Mouse (Mus musculus) embryo, embryonic 11 days (tissue): ENCODE results near the gene Cmtm2b.

Experiments
- DNase-seq: peaks from one replicate; pipeline ENCODE4 v3.0.0-alpha.2; 2015

Gene Cmtm2b

DNA sequence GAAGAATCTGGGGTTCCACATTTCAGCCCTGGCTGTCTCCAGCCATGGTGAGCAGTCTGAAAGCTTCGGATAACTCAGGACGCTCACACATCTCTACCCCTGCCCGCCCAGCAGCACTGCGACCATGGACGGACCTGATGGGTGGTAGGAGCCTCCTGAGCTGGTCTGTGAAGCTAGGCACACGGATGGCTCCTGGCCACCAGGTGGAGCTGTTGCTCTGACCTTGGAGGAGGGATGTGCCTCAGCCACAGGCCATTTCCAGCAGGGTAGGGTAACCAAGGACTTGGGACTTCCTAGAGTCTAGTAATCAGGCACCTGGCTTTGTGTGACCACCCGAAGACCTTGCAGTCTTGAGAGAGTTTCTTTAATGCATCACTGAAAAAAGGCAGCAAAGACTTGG is 21.9 kb downstream of the Cmtm2b start:
- DNase-seq = peak; percentile 90

DNA sequence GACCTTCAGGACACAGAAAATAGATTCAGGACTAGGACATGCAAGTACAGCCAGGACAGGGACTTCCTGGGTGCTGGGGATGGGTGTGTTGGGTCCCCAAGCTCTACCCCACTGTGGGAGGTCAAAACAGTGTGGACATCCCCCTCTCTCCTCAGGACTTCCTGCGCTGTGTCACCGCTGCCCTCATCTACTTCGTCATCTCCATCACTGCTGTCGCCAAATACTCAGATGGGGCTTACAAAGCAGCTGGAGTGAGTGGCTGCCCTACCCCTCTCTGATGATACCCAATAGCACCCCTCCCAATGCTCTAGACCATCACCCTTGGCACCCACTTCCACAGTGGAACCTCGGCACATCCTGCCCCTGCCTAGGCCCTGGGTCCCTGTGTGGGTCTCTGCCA is 22.6 kb downstream of the Cmtm2b start:
- DNase-seq = no peak

DNA sequence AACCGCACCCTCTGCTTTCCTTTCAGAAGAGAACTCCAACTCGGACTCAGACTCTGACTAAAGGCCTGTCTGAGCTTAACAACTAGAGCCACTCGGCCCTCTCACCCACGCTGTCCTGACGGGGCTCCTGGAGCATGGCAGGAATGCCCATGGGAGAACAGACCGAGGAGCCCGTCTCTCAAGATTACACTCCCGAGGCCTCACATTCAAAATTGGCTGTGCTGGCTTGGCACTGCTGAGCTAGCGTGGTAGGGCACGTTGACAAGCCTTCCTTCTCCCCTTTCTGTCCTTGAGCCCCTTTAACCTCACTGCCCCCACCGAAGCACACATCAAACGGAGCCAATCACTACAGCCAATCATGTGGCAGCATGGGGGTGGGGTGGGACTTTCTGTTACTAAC is 24.7 kb downstream of the Cmtm2b start:
- no peak for DNase-seq

GRCm38 (mm10) chr8:104348971-104349370 is 26.9 kb downstream of the Cmtm2b start:
- DNase-seq = no peak

- no peak for DNase-seq
Measured at GRCm38 (mm10) chr8:104350047-104350446, 28.0 kb downstream of the Cmtm2b start.

- no peak for DNase-seq
Measured at GRCm38 (mm10) chr8:104353186-104353585, 31.2 kb downstream of the Cmtm2b start.

DNA sequence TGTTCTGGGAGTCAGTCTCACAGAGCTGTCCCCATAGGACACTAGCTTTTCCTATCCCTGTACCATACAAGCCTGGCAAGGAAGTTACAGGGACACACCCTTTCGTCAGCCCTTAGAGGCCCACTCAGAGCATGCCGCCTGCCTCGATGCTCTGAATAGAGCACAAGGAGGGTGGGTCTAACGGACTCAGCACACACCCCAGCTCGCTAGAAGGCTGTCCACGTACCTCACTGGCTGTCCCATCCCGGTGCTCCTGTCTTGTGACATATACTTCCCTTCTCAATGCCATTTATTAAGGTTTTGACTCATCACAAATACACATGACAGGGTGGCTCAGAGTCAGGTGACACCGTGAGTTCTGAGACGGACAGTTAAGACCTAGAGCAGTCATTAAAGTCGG is 32.5 kb downstream of the Cmtm2b start:
- no peak for DNase-seq

- no peak for DNase-seq
Measured at GRCm38 (mm10) chr8:104358637-104359036, 36.6 kb downstream of the Cmtm2b start.

- no peak for DNase-seq
Measured at GRCm38 (mm10) chr8:104359778-104360456, 37.9 kb downstream of the Cmtm2b start.

DNA sequence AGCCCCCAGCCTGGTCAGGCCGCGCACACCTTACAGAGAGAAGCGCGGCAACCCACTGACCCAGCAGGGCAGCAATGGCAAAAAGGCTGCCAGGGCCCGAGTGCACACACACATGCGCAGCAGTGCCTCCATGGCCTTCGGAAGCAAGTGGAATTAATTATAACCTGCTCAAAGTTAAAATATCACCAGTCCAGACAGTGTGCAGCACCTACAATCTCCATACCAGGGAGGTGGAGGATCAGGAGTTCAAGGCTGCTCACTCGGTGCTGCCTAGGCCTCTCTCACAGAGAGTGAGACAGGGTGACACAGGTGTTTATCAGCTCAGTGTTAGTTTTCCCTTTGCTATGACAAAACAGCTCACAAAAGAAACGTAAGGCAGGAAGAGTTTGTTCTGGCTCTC is 43.7 kb downstream of the Cmtm2b start:
- DNase-seq = no peak

GRCm38 (mm10) chr8:104367398-104367797 is 45.4 kb downstream of the Cmtm2b start:
- DNase-seq = no peak

DNA sequence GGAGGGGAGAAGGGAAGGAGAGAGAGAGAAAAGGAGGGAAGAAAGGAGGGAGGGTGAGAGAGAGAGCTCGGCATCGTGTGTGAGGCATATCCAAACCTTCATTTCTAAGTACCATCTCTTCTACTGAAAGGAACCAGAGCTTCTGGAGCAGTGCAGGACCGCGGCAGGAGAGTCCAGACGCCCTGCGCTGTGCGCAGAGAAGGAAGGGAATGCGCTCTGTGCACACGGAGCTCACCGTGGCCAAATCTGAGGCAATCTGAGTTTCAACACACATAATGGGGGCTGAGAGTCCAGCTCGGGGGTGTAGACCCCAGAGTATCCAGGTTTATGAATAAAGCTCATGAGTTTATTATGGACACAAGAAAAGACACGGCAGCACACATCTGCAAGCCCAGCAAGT is 47.6 kb downstream of the Cmtm2b start:
- DNase-seq = no peak

GRCm38 (mm10) chr8:104370071-104370470 is 48.0 kb downstream of the Cmtm2b start:
- DNase-seq = no peak

GRCm38 (mm10) chr8:104371121-104371520 is 49.1 kb downstream of the Cmtm2b start:
- DNase-seq = no peak

DNA sequence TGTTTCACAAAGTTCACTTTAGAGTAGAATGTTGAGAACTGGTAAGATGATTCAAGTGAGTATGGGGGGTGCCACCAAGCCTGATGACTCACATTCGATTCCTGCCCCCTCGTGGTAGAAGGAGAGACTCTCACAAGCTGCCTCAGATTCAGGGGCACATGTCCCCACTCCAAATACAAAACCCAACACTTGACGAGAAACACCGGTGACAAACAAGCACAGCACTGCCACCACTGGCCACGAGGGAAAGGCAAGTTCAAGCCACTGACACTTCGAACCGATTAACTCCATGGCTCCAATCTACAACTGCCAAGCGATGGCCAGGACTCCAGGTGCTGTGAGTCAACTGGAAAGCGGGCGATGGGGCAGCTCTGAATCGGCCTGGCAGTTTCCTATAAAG is 51.7 kb downstream of the Cmtm2b start:
- DNase-seq = no peak

GRCm38 (mm10) chr8:104374269-104374668 is 52.2 kb downstream of the Cmtm2b start:
- DNase-seq = no peak

DNA sequence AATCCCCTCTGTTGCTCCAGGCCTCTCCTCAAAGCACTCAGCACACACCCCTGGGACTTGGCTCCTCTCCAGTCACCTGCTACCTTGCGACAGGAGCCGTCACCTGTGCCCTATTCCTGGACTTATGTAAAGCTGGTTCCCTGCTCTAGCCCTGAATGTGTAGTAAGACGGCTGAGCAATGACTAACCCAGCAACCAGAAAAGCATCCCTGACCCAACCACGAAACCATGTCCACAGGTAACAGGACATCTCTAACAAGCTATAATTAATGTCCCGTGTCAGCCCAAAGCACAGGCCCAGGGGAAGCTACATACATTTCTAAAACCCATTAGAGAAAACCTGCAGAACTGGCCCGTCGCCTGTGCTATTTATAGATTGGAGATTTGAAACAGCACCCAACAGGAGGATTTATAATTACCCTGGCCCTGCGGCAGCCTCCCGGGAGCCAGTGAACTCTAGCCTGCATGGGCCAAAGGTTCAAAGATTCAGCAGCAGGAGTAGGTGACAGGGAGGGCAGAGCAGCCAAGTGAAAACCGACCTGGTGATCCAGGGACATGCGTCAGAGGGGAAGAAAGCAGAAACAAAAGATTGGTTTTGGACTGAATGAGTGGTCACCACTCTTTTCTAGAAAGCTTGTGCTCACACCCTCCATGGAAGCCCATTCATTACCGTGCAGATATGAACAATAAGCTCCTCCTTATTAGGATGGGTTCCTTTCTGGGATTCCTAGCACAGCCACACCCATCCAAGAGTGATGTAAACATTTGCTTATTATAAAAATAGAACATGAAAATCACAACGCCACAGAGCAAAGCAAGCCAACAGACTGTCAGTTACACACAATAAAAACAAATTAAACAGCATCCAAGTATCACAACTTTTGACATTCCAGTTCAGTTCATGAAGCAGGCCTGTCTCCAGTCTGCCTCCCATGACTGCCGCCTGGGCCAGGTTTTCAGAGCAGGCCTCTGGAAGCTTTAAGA is 53.1 kb downstream of the Cmtm2b start:
- no peak for DNase-seq

GRCm38 (mm10) chr8:104375959-104376358 is 53.9 kb downstream of the Cmtm2b start:
- no peak for DNase-seq

- no peak for DNase-seq
Measured at GRCm38 (mm10) chr8:104376669-104377068, 54.6 kb downstream of the Cmtm2b start.

GRCm38 (mm10) chr8:104379301-104379836 is 57.3 kb downstream of the Cmtm2b start:
- peak; percentile 57 for DNase-seq

GRCm38 (mm10) chr8:104380269-104380668 is 58.2 kb downstream of the Cmtm2b start:
- DNase-seq = no peak
